Mouse (Mus musculus) R1 (cell line): ENCODE data around the gene Fam8a1.
A peak's percentile ranks its signal among the peaks of the same experiment; 100 is the strongest.

ENCODE experiments used
- DNase-seq: peaks from one replicate; pipeline ENCODE4 v3.0.0-alpha.2; 2018; ENCODE audit warnings: low read depth, low spot score

The Fam8a1 gene

DNA sequence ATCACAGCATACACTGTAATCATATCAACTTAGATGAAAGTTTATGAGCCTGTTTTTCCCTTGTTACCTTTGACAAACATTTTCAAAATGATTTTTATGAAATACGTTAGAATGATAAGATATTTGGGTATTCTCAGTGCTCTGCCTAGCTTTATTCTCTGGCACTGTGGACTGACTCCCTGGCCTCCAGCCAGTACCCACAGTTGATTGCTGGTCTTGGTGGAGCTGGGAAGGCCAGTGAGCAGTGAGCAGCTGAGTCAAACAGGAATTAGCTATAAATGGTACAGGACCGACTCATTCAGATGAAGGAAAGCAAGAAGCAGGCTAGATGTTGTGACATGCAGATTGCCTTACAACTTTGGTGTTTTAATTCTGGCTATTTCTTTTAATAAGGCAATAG lies 5.3 kb downstream of the Fam8a1 start:
- DNase-seq, result no peak

DNA sequence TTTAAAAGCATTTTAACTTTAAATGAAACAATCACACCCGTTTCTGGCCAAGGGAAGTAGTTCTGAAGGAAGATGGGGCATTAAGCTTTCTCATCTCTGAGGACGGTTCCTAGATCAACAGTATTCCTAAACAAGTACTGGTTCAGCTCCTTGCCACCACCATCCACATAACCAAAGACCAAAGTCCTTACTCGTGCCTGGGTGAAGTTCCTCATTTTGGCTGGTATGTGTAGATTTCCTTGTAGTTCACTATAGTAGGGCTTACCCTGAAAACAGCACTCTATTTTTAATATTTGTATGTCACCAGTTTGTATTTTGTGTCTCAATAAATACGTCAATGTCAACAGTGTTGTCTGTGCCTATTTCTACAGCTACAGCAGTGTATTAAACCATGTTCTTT lies 8.4 kb downstream of the Fam8a1 start:
- DNase-seq, result no peak

DNA sequence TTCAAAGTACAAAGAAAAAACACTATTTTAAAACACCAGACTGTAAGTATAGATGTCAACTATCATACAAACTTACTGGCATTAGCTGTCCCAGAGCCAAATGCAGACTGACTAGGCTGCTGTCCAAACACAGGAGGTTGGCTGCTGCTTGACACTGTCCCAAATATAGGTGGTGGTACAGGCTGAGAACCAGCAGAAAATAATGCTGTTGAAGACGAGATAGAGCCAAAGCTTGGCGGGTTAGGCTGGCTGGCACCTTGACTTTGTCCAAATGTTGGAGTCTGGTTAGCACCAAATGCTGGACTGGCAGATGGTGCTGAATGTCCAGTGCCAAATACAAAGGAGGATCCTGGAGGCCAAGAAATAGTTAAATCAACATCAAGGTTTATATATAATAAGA lies 13.6 kb downstream of the Fam8a1 start:
- no peak for DNase-seq

DNA sequence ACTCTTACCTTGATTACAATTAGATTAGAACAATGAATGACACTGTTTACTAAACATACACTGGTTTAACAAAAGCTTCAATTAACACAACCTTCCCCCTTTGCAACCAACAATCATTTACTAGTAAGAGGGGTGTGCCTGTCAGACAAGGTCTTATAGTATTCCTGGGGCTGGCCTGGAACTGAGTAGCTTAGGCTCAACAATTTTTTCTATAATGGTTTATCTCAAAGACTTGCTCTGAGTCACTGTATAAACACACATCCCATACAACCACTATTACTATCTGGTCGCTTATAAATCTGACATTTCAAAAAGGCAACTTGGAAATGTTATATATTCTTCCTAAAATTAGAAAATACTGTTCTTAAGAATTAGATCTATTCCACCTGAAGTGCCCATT lies 14.0 kb downstream of the Fam8a1 start:
- no peak for DNase-seq

DNA sequence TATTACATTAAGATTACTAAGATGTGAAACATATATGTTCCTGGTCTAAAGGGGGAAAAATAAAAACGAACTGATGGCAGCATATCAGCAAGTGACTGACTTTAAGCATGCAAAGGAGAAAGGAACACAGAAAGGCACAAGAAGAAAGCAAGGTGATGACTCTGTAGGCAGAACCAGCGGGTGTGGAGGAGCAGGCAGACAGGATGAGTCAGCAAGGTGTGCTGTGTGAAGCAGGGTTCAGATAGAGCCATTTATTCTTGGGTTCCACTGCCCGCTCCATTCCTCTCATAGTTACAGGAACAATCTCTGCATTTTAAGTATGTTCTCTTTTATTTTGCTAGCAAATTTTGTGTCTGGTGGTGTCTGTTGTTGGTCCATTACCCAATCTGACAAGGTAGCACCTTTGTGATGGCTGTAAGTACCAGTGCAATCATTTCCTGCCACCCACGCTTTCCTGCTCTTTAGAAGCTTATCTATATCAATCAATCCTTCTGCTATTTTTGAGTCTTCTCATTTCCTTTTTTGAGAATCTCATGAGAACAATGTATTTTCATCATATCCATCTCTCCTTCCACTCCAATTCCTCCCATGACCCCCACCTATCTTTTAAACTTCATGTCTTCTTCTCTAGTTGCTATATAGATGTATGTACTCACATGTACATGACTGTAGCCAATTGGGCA lies 21.4 kb downstream of the Fam8a1 start:
- DNase-seq, result peak; percentile 50

DNA sequence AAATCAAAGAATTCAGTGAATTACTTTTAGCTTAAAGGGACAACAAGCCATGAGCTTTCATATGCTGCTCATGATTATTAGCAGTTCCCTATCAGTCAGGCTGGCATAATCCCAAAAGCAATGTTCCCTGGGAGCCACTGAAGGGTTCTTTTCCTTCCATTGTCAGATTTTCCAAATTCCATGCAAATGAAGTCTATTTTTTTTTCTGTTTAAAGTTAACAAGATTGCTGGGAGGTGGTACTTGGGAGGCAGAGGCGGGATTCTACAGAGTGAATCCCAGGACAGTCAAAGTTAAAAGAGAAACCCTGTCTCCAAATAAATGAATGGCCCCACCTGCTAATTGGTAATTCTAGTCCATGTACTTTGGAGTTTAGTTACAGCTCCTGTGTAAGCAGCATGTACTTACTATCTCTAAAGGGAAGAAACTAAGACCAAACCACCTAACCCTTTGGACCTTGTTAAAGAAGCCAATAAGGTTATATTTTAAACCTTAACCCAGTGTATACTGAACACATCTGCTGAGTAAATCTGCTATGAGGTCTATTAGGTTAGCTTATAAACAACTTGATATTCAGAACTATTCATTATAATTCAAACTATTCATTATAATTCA lies 26.1 kb downstream of the Fam8a1 start:
- DNase-seq, result peak; percentile 67

DNA sequence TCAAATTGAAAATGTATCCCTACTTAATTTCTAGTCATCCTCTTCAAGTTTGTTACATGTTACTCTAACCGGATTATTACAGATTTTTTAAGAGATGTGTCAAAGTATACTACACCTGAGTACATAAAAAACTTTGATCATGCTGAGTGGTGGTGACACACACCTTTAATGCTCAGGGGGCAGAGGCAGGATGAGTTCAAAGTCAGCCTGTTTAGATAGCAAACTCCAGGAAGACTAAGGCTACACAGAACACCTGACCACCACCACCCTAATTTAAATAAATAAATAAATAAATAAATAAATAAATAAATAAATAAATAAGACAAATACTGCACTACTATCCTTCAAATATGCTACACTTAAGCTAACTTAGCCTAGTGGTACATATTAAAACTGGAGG lies 26.6 kb downstream of the Fam8a1 start:
- no peak for DNase-seq

DNA sequence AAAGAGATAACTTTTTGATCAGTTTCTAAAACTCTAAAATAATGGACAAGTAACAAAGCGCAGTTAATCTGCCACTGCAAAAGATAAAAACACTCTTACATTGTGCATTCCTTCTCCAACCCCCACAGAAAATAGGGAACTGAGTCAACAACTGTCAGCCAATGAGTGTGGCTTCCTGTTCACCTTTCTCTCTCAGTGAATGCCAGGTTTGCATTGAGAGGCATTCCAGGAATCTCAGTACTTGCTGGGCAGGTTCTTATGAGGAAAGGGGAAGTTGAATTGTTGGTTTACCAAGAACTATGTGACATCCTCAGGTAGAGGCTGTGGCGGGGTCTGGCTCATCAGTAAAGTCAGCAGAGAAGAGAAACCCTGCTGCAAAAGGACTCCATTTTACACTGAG lies 27.5 kb downstream of the Fam8a1 start:
- peak; percentile 86 for DNase-seq

DNA sequence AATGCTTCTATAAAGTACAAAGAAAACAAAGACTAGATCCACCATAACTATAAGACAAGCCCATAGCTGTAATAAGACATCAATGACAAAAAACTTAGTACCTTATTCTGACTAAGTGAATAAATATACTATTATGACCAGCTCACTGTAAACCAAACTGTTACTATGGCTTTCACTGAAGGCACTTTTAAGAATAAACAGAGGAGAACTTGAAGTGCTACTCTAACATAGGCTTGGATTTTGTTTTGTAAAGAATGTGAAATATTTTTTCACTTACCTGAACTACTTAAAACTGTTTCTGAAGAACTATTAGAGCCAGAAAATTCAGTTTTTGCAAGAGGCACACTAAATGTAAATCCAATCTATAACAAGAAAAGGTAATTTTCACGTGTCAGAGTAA lies 30.1 kb downstream of the Fam8a1 start:
- no peak for DNase-seq

DNA sequence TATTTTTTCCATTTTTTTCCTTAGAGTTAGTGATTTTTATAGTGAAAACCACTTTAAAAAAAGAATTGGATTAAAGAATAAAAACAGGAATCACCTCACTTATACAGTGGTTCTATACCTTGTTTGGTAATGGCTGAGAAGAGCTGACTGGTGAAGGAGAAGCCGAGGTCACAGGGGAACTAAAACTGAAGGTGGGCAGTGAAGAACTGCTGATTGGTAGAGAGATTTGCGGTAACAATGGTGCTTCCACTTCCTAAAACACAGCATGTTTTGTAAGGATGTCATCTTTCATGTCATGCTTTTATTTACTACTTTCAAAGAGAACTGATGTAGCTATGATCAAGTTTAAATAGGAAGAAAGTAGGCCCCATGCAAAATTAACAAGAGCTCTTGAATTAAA lies 32.2 kb downstream of the Fam8a1 start:
- no peak for DNase-seq

DNA sequence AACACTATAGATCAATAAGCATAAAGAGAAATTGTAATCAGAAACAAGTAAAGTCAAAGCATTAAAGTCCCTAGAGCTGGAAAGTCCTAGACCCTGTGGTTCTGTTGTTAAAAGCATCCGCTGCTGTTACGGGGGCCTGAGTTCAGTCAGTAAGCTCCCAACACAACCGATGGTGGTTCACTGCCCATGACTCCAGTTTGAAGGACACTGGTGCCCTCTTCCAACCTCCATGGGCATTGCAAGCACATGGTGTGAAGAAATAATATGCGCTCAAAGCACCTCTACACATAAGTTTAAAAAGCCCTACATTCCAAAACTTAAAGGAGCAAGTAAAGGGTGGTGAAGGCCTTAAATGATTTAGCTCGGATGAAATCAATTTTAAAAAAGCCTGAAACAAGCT lies 33.8 kb downstream of the Fam8a1 start:
- peak; percentile 46 for DNase-seq

DNA sequence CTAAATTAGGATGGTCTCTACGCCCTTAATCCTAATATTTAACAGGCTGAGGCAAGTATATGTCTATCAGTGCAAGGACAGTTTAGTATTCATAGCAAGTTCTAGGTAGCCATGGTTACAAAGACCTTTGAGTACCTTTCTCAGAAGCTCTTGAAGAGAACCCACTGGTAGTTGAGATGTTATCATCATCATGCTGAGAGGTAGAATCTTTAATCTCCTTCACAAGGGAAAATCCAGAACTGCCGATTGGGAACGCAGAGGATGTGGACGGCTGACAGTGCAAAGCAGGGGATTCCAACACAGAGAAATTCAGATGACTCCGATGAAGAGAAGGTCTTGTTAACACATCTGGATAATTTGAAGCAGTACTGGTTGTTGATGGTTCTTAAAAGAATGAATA lies 44.2 kb downstream of the Fam8a1 start:
- no peak for DNase-seq

DNA sequence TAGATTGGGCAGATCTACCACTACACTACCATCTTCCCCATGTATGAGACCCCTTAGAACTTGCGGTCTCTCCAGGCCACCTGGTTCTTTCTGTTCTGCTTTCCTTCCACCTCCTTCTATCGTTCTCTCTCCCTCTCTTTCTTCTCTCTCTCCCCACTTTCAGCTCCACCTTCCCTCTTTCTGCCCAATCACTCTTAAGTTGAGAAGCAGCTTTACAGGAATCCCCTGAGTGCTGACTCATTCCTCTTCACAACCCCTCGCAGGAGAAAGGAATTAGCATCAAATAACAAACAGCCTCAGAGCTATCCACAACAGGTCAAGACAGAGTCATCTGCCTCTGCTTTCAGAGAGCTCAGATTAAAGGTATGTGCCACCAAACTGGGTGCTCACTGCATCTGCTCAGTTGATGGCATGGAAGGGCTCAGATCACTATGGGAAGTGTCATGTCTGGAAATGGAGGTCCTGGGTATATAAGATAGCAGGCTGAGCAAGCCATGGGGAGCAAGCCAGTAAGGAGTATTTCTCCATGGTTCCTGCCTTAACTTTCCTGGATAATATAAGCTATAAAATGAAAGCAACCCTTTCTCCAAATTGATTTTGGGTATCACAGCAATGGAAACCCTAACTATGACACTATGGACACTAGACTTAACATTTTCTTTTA lies 46.8 kb downstream of the Fam8a1 start:
- peak; percentile 84 for DNase-seq

DNA sequence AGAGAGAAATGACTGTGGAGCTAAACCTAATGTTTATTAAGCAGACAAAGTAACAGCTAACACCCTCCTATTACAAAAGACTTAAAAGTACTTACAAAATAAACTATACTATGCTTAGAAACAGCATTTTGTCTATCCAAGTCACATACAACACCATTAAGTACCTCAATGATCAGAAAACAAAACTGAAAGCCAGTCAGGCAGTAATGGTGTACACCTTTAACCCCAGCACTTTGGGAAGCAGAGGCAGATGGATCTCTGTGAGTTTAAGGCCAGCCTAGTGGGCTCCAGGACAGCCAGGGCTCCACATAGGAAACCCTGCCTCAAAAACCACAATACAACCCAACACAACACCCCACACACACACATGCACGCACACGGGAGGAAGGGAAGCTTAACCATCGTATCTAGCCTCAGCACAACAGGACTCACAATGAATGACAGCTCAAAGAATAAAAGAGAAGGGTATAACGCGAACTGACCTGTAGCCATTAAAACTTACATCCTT lies 49.6 kb downstream of the Fam8a1 start:
- no peak for DNase-seq

DNA sequence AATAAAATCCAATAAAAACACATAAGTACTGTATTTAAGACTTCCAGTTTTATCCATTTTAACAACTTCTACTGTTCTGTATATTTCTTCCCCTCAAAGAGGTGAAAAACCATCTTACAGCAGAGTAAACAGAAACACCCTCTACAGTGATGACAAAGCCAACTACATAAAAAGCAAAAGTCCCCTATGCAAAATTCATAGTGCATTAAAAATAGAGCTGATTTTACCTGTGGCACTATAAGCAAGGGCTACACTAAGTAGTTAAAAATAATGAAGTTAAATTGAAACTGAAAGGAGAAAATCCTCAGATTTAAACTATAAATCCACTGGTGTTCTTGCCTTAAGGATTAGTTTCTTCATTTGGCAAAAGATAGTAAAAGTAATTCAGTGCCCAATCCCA lies 51.7 kb downstream of the Fam8a1 start:
- DNase-seq, result no peak

DNA sequence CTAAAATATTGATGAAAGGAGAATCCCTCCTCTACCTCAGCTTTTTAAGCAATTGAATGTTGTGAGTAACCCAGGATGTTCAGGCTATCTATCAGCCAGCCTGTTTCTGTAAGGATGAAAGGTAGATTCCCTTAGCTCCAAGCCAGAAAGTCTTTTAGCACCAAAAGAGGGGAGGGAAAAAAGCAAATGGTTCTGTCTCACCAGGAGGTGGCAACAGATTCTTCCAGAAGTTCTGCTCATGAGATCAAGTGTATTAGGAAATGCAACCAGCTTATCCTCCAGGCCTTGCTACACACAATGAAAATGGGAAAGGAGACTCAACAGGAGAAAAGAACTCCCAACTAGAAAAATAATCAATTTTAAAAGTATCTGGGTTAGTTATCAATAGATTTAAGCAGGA lies 55.0 kb downstream of the Fam8a1 start:
- DNase-seq, result peak; percentile 44

DNA sequence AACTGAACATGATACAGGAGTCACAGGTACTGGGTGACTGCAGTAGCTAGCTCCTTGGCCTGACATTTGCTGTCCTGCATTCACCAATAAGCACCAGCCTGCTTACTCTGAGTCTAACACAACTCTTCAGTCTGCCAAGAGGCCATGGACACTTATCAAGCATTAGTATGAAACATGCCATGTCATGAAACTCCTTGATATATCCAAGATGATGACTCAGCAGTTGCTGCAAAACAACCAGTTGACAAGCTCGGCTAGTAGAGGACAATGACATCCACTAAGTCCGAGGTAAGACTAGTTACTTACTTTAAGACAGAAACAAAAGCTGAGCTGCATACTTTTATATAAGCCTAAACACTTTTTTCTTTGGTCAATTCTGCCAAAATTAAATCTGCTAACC lies 55.9 kb downstream of the Fam8a1 start:
- peak; percentile 30 for DNase-seq

DNA sequence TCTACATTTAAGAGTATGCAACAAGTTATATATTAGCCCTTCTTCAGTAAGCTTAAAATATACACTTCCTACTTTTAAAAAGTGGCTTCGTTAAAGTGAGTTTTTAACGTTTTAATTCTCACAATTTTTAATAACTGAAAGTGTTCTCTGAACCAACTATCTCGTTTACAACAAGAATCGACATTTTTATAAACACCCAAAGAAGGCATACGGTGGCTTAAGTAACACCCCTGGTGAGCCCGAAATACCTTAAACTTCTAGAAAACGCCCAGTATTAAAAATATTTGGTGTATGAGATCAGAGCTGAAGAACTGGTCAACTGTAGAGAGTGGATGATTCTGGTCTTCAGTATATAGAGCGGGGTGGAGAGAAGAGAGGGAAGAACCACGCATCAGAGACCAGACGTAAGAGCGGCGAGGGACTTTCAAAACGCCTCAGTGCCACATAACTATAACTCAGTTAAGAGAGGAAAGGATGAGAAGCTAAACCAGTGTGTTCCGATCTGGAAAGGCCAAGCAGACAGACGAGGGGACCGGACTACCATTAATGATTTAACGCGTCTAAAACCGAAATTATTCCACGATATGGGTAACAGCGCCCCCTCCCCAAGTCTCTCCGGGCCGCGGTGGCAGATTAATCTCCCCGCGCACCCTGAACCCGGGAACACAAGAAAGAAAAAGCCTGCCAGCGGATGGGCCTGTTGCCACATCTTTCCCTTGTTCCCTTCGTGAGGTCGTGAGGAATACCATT lies 57.1 kb downstream of the Fam8a1 start:
- peak; percentile 38 for DNase-seq

DNA sequence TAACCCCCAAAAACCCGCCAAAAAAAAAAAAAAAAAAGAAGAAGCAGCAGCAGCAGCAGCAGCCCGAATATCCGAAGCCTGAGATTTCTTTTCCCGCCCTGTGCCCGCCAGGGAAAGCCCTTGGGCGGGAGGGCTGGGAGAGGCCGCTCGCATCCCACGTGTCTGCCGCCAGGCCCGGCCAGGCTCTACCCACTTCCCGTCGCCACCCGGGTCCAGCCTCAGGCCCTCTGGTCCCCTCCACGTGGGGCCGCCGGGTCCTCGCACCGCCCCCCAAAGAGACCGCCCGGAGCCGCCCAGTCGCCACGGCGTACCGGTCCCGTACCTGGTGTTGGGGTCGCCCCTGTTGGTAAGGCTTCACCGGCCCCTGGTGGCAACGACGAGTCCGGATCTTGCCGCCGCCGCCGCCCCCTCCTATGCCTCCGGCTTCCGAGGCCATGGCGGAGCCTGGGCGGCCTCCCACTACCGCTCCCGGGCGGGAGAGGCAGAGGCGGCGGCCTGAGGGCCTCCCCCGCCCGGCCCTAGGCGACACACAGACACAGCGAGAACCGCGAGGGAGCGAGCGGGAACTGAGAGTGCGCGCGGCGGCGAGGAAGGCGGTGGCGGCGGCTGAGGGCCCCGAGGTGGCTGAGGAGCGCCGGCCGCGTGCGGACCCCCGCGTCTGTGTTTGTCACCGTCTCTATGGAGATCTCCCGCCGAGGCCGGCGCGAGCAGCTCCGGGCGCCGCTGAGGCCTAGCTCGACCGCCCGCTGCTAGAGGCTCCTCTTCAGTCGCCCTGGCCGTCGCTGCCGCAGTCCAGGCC lies 57.9 kb downstream of the Fam8a1 start:
- DNase-seq, result peak; percentile 74
